Mouse (Mus musculus) C2C12 (cell line): ENCODE measurements around the gene Chadl. TPM values are rescaled to one million over a fixed set of nuclear protein-coding genes. Genes with fewer than 3 reads are reported as not detected.
A peak's percentile ranks its signal among the peaks of the same experiment; 100 is the strongest.

ENCODE experiments used
- H3K27me3 ChIP-seq: one replicate; pipeline ENCODE4 v1.6.1; 2011; ENCODE audit not compliant: control insufficient read depth, insufficient read depth, insufficient read length
- H3K36me3 ChIP-seq: one replicate; pipeline ENCODE4 v1.6.1; 2011; ENCODE audit not compliant: control insufficient read depth, insufficient read depth
- H3K4me3 ChIP-seq: one replicate; pipeline ENCODE4 v1.5.1; 2011; ENCODE audit warnings: mild to moderate bottlenecking, control low read depth; ENCODE audit not compliant: poor library complexity, insufficient read depth, severe bottlenecking
- H3K79me2 ChIP-seq: one replicate; pipeline ENCODE4 v1.6.1; 2011; ENCODE audit not compliant: control insufficient read depth, insufficient read depth
- H3K79me3 ChIP-seq: one replicate; pipeline ENCODE4 v1.6.1; 2011; ENCODE audit warnings: low read depth, control low read depth
- H3ac ChIP-seq: one replicate; pipeline ENCODE3; 2011; ENCODE audit warnings: low read depth; ENCODE audit not compliant: control insufficient read depth, insufficient read length
- CEBPB ChIP-seq: IDR thresholded peaks from one replicate; pipeline ENCODE4 v1.6.1; 2011; ENCODE audit warnings: low read depth, mild to moderate bottlenecking, control low read depth, moderate library complexity
- CTCF ChIP-seq: IDR thresholded peaks from one replicate; pipeline ENCODE4 v1.5.1; 2011; ENCODE audit not compliant: control insufficient read depth, insufficient read depth, insufficient read length
- FOSL1 ChIP-seq: IDR thresholded peaks from one replicate; pipeline ENCODE4 v1.8.0; 2011; ENCODE audit warnings: mild to moderate bottlenecking, low read length; ENCODE audit not compliant: poor library complexity, insufficient read depth, severe bottlenecking
- MAX ChIP-seq: IDR thresholded peaks from one replicate; pipeline ENCODE4 v1.6.1; 2011; ENCODE audit warnings: mild to moderate bottlenecking, control low read depth
- MYOD1 ChIP-seq: IDR thresholded peaks from one replicate; pipeline ENCODE4 v1.6.1; 2011; ENCODE audit warnings: low read depth; ENCODE audit not compliant: control insufficient read depth, insufficient read length
- MYOG ChIP-seq: IDR thresholded peaks from one replicate; pipeline ENCODE4 v1.6.1; 2011; ENCODE audit not compliant: control insufficient read depth, insufficient read length; ENCODE audit errors: extremely low read depth
- USF1 ChIP-seq: IDR thresholded peaks from one replicate; pipeline ENCODE4 v1.6.1; 2011; ENCODE audit warnings: low read depth, mild to moderate bottlenecking, control low read depth, moderate library complexity
- polyA plus RNA-seq: library from polyadenylated mRNA; unstranded; fragments of >200 nt; fragmentation: generic; extraction: Trizol; gene quantifications from one replicate; pipeline ENCODE4 v1.2.1, GENCODE M21; 2012; ENCODE audit warnings: missing spikeins

The Chadl gene
- polyA plus RNA-seq, 1 experiment = 1.5 TPM

DNA sequence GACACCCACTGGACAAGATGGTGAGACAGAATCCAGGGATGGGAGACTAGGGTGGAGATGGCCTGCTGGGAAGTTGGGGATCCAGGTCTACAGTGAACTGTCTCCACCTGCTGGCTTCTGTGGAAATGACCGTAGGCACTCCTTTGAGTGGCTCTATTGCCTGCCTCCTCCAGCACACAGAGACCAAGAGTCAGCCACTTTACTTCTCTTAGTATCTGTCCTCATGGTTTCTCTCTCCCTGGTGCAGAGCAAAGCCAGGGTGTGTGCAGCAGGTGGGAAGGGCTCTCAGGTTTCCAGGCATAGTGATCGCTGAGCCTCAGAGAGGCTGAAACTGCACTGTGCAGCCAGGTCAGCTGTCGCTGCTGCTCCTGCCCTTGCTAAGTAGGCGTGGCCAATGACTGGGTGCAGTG is 26.9 kb downstream of the Chadl start:
- no peak overlapping the region for H3K4me3 ChIP-seq
- H3K79me2 ChIP-seq = peaks cover 20% of the 10 kb centered on the region
- H3K36me3 ChIP-seq = peaks cover 76% of the 10 kb centered on the region
- TF ChIP-seq CTCF = peak; percentile 72
- TF ChIP-seq MAX = no peak
- peaks cover 10% of the 10 kb centered on the region for H3K79me3 ChIP-seq
- no peaks in the 10 kb centered on the region for H3K27me3 ChIP-seq
- no peak overlapping the region for H3ac ChIP-seq

DNA sequence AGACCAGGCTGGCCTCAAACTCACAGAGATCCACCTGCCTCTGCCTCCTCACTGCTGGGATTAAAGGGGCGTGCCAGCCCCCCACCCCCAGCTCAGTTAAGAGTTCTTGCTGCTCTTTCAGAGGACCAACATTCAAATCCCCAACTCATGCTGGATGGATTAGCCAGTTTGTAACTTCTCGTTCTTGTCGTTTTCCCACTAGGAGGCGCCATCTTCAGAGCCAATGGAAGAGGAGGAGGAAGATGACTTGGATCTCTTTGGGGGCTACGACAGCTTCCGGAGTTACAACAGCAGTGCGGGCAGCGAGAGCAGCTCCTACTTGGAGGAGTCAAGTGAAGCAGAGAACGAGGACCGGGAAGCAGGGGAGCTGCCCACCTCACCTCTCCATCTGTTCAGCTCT is 30.1 kb downstream of the Chadl start:
- Histone ChIP-seq H3K27me3 (no peaks in the 10 kb centered on the region), H3K36me3 (peaks cover 49% of the 10 kb centered on the region), H3ac (no peak overlapping the region), H3K79me2 (peaks cover 34% of the 10 kb centered on the region), H3K79me3 (peaks cover 20% of the 10 kb centered on the region), H3K4me3 (no peak overlapping the region)
- no peak for TF ChIP-seq FOSL1
- TF ChIP-seq MYOG = no peak
- TF ChIP-seq CTCF = no peak
- no peak for TF ChIP-seq USF1
- TF ChIP-seq CEBPB = no peak
- TF ChIP-seq MYOD1 = no peak

DNA sequence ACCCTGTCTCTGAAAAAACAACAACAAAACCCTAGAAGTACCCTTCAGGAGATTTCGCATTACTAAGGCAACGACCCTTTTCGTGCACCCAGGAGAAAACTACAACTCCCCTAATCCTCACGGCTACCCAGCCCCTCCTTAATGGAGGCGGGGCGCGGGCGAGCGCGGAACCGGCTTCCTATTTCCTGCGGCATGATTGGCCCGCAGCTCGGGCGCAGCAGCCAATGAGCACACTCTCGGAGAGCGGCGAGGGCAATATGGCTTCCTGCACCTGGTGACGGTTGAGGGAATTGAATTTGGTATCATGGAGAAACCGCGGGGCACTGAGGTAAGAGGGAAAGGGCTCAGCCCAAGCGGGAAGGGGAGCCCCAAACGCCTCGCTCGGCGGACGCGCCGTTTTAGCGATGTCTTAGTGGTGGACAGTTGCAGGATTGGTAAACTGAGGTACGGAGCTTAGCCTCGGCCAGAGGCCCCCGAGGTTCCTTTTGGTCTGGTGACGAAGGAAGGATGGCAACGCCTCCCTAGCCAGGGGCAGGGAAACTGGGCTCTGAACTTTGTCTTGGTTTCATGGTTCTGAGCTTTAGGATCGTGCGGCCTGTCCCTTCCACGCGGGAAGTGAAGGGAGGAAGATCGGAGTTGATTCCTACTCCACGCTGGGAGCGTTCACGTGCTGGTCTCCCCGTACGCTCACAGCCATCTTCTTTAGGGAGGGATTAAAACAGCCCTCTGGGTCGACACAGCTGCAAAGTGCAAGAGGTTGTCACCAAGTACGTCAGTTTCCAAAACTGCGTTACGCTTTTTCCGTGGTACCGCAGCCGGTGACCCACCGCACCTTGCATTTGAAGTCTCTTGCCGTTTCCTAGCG is 33.2 kb downstream of the Chadl start, which contains the start of gene L3mbtl2:
Gene L3mbtl2, plus strand, starts transcription at position 193 of the 865 bp plus-strand sequence.
- peaks cover 34% of the 10 kb centered on the region for H3K79me2 ChIP-seq
- TF ChIP-seq CEBPB (no peak), USF1 (peak; percentile 21), MYOG (no peak), MAX (peak; percentile 57)
- H3K79me3 ChIP-seq = peaks cover 20% of the 10 kb centered on the region
- peaks cover 21% of the 10 kb centered on the region for H3K36me3 ChIP-seq
- no peaks in the 10 kb centered on the region for H3K27me3 ChIP-seq
- peak within 1 kb of the TSS; percentile 85 for H3ac ChIP-seq
- H3K4me3 ChIP-seq = peak within 1 kb of the TSS; percentile 89

DNA sequence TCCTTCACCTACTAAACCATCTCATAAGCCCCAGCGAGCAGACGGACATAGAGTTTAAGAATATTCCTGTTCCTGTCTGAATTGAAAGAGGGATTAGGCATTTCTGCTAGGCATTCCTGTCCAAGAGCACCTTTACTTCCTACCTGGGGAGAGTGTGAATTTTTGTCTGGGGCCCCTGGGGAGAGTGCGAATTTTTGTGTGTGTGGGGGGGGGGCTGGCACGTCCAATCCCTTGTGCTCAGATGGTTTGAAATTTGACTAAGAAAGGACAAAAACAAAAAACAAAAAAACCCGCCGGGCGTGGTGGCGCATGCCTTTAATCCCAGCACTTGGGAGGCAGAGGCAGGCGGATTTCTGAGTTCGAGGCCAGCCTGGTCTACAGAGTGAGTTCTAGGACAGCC is 33.8 kb downstream of the Chadl start:
- H3K79me3 ChIP-seq = peaks cover 20% of the 10 kb centered on the region
- peaks cover 14% of the 10 kb centered on the region for H3K36me3 ChIP-seq
- no peak for TF ChIP-seq FOSL1
- TF ChIP-seq CEBPB = no peak
- no peak for TF ChIP-seq USF1
- TF ChIP-seq CTCF = no peak
- TF ChIP-seq MAX = no peak
- TF ChIP-seq MYOD1 = no peak
- TF ChIP-seq MYOG = no peak
- H3K27me3 ChIP-seq = no peaks in the 10 kb centered on the region
- peaks cover 34% of the 10 kb centered on the region for H3K79me2 ChIP-seq
- H3ac ChIP-seq = no peak overlapping the region
- H3K4me3 ChIP-seq = peak overlapping the region; percentile 89

DNA sequence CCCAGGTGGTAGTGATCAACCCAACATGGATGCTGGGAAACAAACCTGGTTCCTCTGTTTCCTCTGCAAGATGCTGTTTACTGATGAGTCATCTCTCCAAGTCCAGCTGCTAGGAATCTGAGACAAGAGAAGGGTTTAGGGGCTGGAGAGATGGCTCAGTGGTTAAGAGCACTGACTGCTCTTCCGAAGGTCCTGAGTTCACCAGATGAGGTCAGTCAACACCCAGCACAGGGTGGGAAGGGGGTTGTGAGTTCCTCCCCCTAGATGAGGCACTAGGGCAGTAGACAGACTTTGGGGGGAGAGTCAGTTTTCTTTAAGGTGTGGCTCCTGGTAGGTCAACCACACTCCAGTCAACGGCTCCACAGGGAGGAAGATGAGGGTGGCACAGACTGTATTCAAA is 35.4 kb downstream of the Chadl start:
- H3K27me3 ChIP-seq = no peaks in the 10 kb centered on the region
- TF ChIP-seq USF1 = no peak
- no peak for TF ChIP-seq MYOG
- no peak for TF ChIP-seq FOSL1
- no peak for TF ChIP-seq MAX
- TF ChIP-seq CEBPB = no peak
- TF ChIP-seq MYOD1 = no peak
- peaks cover 20% of the 10 kb centered on the region for H3K79me3 ChIP-seq
- no peak overlapping the region for H3K4me3 ChIP-seq
- H3ac ChIP-seq = no peak overlapping the region
- H3K36me3 ChIP-seq = no peaks in the 10 kb centered on the region
- H3K79me2 ChIP-seq = peaks cover 28% of the 10 kb centered on the region

DNA sequence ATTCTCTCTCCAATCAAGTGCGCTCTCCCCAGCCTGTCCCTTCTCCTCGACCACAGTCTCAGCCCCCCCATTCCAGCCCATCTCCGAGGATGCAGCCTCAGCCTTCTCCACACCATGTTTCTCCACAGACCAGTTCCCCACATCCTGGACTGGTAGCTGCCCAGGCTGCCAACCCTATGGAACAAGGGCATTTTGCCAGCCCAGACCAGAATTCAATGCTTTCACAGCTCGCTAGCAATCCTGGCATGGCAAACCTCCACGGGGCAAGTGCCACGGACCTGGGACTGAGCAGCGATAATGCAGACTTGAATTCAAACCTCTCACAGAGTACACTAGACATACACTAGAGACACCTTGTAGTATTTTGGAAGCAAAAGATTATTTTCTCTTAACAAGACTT is 46.5 kb downstream of the Chadl start:
- no peaks in the 10 kb centered on the region for H3K79me3 ChIP-seq
- H3K27me3 ChIP-seq = no peaks in the 10 kb centered on the region
- TF ChIP-seq CTCF (no peak), MYOG (no peak), FOSL1 (no peak), MYOD1 (no peak), MAX (no peak), USF1 (no peak), CEBPB (no peak)
- H3ac ChIP-seq = no peak overlapping the region
- no peaks in the 10 kb centered on the region for H3K79me2 ChIP-seq
- H3K36me3 ChIP-seq = peaks cover 57% of the 10 kb centered on the region
- no peak overlapping the region for H3K4me3 ChIP-seq
